Mouse (Mus musculus): ENCODE measurements around the gene Podxl2. TPM values are rescaled to one million over a fixed set of nuclear protein-coding genes. Genes with fewer than 3 reads are reported as not detected.

Podxl2 gene
- polyA plus RNA-seq, 1 experiment from 2014 or later = 1.6 TPM

DNA sequence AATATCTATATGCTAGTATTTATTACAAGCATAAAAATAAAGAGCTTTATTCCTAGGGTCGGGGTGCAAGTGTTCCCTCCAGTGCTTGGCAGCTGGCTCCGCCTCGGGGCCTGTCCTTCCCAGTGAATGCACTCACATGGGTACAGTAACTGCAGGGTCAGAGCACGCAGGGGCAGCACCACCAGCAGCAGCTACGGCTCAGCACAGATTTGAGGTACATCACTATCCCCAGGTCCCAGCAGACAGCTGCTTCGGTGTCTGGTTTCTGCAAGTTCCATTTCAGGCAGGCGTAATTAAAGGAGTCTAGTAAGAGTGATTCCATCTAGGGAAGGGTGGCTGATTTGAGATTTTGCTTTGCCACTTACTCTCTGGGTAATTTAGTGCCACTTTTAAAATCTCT lies 16.5 kb downstream of the Podxl2 start:
- no peaks in the 10 kb centered on the region for H3K36me3 ChIP-seq (ENCODE audit: control insufficient read depth, insufficient read depth)
- 69% methylated on average over 7 of the region's 7 CpGs for WGBS (ENCODE audit: insufficient replicate concordance)
- H3K27me3 ChIP-seq (ENCODE audit: control insufficient read depth, insufficient read depth, low read depth, low read length) = peaks cover 5% of the 10 kb centered on the region; the same call in 1 of the 2 replicates
- no peaks in the 10 kb centered on the region for H3K4me1 ChIP-seq (ENCODE audit: control insufficient read depth, low read depth, low read length)
- H3K27ac ChIP-seq (ENCODE audit: low read length) = no peak overlapping the region
- H3K9me3 ChIP-seq (replicated peaks; ENCODE audit: control insufficient read depth, low read length) = 0 out of 2 replicates have a peak, but pooled peaks cover 2% of the 10 kb centered on the region
- H3K4me2 ChIP-seq (ENCODE audit: low read depth, low read length) = no peak overlapping the region
- no peak overlapping the region for H3K9ac ChIP-seq (ENCODE audit: low read depth, low read length)
- ATAC-seq (ENCODE audit: low read depth) = no peak
- no peak overlapping the region for H3K4me3 ChIP-seq (ENCODE audit: low read depth, low read length)

DNA sequence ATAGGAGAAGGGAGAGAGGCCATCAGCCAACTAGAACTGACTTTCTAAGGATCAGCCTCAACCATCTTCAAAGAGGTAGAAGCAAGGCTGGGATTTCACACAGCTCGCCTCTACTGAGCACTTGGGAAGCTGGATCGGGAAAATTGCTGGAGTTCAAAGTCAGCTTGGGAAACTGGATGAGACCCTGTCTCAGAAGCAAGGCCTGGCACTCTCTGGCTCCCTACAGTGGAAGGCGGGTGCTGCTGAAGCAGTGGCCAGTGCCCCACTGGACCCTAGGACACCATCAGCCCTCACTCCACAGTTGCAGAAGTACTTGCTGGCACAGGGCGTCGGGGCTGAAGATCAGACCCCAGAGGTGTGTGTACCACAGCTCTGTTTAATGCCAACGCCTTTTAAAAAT lies 17.0 kb downstream of the Podxl2 start:
- no peak overlapping the region for H3K27ac ChIP-seq (ENCODE audit: low read length)

DNA sequence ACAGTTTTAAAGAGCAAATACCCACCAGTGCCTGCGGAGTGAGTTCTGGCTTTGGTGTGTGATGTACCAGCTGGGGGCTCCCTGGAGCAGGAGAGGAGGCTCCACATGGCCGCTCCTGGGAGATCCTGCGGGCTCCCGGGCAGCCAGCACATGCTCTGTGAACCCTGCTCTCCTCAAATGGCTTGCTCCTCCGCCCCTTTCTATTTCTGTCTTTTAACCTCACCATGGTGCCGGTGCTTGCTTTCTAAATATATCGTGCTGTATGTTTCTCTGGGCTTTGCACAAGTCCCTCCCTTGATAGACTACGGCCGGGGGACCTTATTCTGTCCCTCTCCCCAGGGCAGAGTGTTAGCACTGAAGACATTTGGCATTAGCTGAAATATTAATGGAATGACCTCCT lies 17.6 kb downstream of the Podxl2 start:
- ATAC-seq (ENCODE audit: low read depth) = peak; percentile 44
- 0 out of 2 replicates have a peak, but pooled peaks cover 2% of the 10 kb centered on the region for H3K9me3 ChIP-seq (replicated peaks; ENCODE audit: control insufficient read depth, low read length)
- peaks cover 5% of the 10 kb centered on the region; the same call in 1 of the 2 replicates for H3K27me3 ChIP-seq (ENCODE audit: control insufficient read depth, insufficient read depth, low read depth, low read length)
- H3K4me1 ChIP-seq (ENCODE audit: control insufficient read depth, low read depth, low read length) = no peaks in the 10 kb centered on the region
- H3K4me2 ChIP-seq (ENCODE audit: low read depth, low read length) = no peak overlapping the region
- no peak overlapping the region for H3K27ac ChIP-seq (ENCODE audit: low read length)
- no peaks in the 10 kb centered on the region for H3K36me3 ChIP-seq (ENCODE audit: control insufficient read depth, insufficient read depth)
- H3K9ac ChIP-seq (ENCODE audit: low read depth, low read length) = no peak overlapping the region
- H3K4me3 ChIP-seq (ENCODE audit: low read depth, low read length) = no peak overlapping the region
- 33% methylated on average over 9 of the region's 9 CpGs for WGBS (ENCODE audit: insufficient replicate concordance)

More for the DNA sequence above, 17.0 kb downstream of the Podxl2 start:
- Histone ChIP-seq H3K36me3 (ENCODE audit: control insufficient read depth, insufficient read depth) (no peaks in the 10 kb centered on the region), H3K4me1 (ENCODE audit: control insufficient read depth, low read depth, low read length) (no peaks in the 10 kb centered on the region), H3K9me3 (replicated peaks; ENCODE audit: control insufficient read depth, low read length) (0 out of 2 replicates have a peak, but pooled peaks cover 2% of the 10 kb centered on the region), H3K4me3 (ENCODE audit: low read depth, low read length) (no peak overlapping the region), H3K9ac (ENCODE audit: low read depth, low read length) (no peak overlapping the region), H3K27me3 (ENCODE audit: control insufficient read depth, insufficient read depth, low read depth, low read length) (peaks cover 5% of the 10 kb centered on the region; the same call in 1 of the 2 replicates), H3K4me2 (ENCODE audit: low read depth, low read length) (no peak overlapping the region)
- no peak for ATAC-seq (ENCODE audit: low read depth)
- 71% methylated on average over 6 of the region's 6 CpGs for WGBS (ENCODE audit: insufficient replicate concordance)

DNA sequence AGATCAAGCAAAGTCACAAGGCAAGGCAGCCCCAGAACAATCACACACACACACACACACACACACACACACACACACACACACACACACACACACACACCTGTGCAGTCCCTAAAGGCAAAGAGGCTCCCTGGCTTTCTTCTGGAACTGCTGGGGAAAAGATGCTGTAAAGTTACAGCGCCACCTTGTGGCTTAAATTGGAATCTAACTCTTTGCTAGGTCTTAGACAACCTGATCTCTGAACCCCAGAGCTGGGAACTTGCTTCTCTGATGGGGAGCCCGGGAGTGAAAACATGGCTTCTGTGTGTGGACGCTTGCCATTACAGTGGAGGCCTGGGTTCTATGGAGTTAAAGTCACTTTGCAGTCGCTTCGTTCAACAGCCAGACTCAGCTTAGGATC lies 19.2 kb downstream of the Podxl2 start:
- no peak overlapping the region for H3K4me3 ChIP-seq (ENCODE audit: low read depth, low read length)
- no peak overlapping the region for H3K4me2 ChIP-seq (ENCODE audit: low read depth, low read length)
- H3K9ac ChIP-seq (ENCODE audit: low read depth, low read length) = no peak overlapping the region
- H3K27me3 ChIP-seq (ENCODE audit: control insufficient read depth, insufficient read depth, low read depth, low read length) = peaks cover 5% of the 10 kb centered on the region; the same call in 1 of the 2 replicates
- H3K9me3 ChIP-seq (replicated peaks; ENCODE audit: control insufficient read depth, low read length) = no peaks in the 10 kb centered on the region
- no peaks in the 10 kb centered on the region for H3K4me1 ChIP-seq (ENCODE audit: control insufficient read depth, low read depth, low read length)
- no peaks in the 10 kb centered on the region for H3K36me3 ChIP-seq (ENCODE audit: control insufficient read depth, insufficient read depth)
- WGBS (ENCODE audit: insufficient replicate concordance) = 8% methylated on average over 5 of the region's 5 CpGs
- no peak overlapping the region for H3K27ac ChIP-seq (ENCODE audit: low read length)
- ATAC-seq (ENCODE audit: low read depth) = peak; percentile 45

DNA sequence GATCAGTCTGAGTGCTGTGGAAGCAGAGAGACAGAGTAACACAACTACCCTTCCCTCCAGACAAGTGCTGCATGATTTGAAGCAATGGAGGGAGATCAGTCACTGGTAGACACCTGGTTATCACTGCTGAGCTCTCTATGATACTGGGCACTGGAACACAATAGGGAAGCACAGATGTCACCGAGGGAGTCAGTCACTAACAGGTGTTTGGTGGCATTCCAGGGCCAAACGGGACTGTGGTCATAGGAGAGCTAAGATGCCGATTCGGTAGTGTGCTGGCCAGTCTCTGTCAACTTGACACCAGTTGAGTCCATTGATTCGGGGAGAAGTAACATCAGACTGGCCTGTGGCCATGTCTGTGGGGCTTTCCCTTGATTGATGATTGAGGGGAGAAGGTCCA lies 20.3 kb downstream of the Podxl2 start:
- WGBS (ENCODE audit: insufficient replicate concordance) = 60% methylated on average over 5 of the region's 5 CpGs

DNA sequence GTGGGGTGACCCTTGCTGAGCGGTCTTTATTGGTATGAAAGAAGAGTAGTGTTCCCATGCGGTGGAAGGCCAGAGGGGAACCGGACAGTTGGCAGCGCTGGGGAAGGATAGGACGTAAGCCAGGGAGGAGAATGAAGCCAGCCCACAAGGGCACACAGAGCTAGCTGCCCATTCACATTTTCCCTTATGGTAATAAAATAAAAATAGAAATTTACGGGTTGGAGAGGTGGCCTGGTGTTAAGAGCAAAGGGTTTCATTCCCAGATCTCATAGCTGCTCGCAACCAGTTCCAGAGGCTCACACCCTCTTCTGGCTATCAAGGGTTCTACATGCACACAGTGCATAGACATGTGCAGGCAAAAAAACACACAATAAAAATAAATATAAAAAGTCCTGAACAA lies 24.8 kb downstream of the Podxl2 start:
- Histone ChIP-seq H3K4me1 (ENCODE audit: control insufficient read depth, low read depth, low read length) (no peaks in the 10 kb centered on the region), H3K9ac (ENCODE audit: low read depth, low read length) (no peak overlapping the region), H3K27ac (ENCODE audit: low read length) (no peak overlapping the region), H3K4me3 (ENCODE audit: low read depth, low read length) (no peak overlapping the region), H3K9me3 (replicated peaks; ENCODE audit: control insufficient read depth, low read length) (no peaks in the 10 kb centered on the region), H3K4me2 (ENCODE audit: low read depth, low read length) (no peak overlapping the region), H3K36me3 (ENCODE audit: control insufficient read depth, insufficient read depth) (no peaks in the 10 kb centered on the region), H3K27me3 (ENCODE audit: control insufficient read depth, insufficient read depth, low read depth, low read length) (no peaks in the 10 kb centered on the region; the same call in 1 of the 2 replicates)
- no peak for ATAC-seq (ENCODE audit: low read depth)
- WGBS (ENCODE audit: insufficient replicate concordance) = 76% methylated on average over 7 of the region's 7 CpGs

More for the DNA sequence above, 20.3 kb downstream of the Podxl2 start:
- Histone ChIP-seq H3K4me2 (ENCODE audit: low read depth, low read length) (no peak overlapping the region), H3K27ac (ENCODE audit: low read length) (no peak overlapping the region), H3K4me3 (ENCODE audit: low read depth, low read length) (no peak overlapping the region), H3K9me3 (replicated peaks; ENCODE audit: control insufficient read depth, low read length) (no peaks in the 10 kb centered on the region), H3K36me3 (ENCODE audit: control insufficient read depth, insufficient read depth) (no peaks in the 10 kb centered on the region), H3K9ac (ENCODE audit: low read depth, low read length) (no peak overlapping the region), H3K27me3 (ENCODE audit: control insufficient read depth, insufficient read depth, low read depth, low read length) (peaks cover 4% of the 10 kb centered on the region; the same call in 1 of the 2 replicates), H3K4me1 (ENCODE audit: control insufficient read depth, low read depth, low read length) (no peaks in the 10 kb centered on the region)
- ATAC-seq (ENCODE audit: low read depth) = no peak

DNA sequence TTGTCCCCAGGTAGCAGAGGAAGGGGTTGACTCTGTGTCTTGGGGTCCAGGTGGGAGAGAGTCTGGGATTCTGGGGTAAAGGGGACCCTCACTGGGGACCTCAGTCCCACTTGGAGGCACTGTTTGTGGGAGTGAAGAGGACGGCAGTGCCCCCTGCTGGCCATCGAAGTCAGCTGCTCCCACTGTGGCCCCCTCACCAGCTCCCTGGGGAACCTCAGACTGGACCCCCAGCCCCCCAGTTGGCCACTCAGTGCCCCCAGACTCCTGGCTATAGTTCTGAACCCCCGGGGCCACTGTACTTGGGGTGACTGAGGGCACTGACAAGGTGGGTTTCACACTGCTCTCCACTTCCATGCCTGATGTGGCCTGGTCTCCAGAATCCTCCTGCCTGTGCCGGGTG lies 25.6 kb downstream of the Podxl2 start:
- Histone ChIP-seq H3K27me3 (ENCODE audit: control insufficient read depth, insufficient read depth, low read depth, low read length) (no peaks in the 10 kb centered on the region; the same call in 1 of the 2 replicates), H3K4me2 (ENCODE audit: low read depth, low read length) (no peak overlapping the region), H3K9me3 (replicated peaks; ENCODE audit: control insufficient read depth, low read length) (no peaks in the 10 kb centered on the region), H3K27ac (ENCODE audit: low read length) (no peak overlapping the region), H3K9ac (ENCODE audit: low read depth, low read length) (no peak overlapping the region), H3K4me3 (ENCODE audit: low read depth, low read length) (no peak overlapping the region), H3K36me3 (ENCODE audit: control insufficient read depth, insufficient read depth) (no peaks in the 10 kb centered on the region), H3K4me1 (ENCODE audit: control insufficient read depth, low read depth, low read length) (no peaks in the 10 kb centered on the region)
- no peak for ATAC-seq (ENCODE audit: low read depth)
- 35% methylated on average over 4 of the region's 4 CpGs for WGBS (ENCODE audit: insufficient replicate concordance)

DNA sequence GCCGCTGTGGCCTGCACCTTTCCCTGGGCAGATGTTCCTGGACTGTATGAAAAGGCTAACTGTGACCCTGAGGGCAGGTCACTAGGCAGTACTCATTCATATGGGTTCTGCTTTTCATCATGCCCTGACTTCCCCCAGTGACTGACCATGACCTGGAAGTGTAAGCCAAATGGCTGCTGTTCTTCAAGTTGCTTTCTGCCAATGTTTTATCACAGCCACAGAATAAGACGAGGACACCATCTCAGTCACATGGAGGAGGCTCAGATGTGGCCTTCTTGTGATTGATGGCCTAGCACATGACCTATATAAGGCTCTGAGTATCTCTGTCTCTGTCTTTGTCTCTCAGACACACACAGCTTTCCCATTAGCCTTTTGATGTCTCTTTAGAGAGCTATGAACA lies 27.3 kb downstream of the Podxl2 start:
- Histone ChIP-seq H3K27ac (ENCODE audit: low read length) (no peak overlapping the region), H3K4me1 (ENCODE audit: control insufficient read depth, low read depth, low read length) (peaks cover 8% of the 10 kb centered on the region), H3K9me3 (replicated peaks; ENCODE audit: control insufficient read depth, low read length) (no peaks in the 10 kb centered on the region), H3K4me3 (ENCODE audit: low read depth, low read length) (no peak overlapping the region), H3K36me3 (ENCODE audit: control insufficient read depth, insufficient read depth) (no peaks in the 10 kb centered on the region), H3K27me3 (ENCODE audit: control insufficient read depth, insufficient read depth, low read depth, low read length) (no peaks in the 10 kb centered on the region), H3K4me2 (ENCODE audit: low read depth, low read length) (no peak overlapping the region), H3K9ac (ENCODE audit: low read depth, low read length) (no peak overlapping the region)
- 63% methylated on average over 2 of the region's 2 CpGs for WGBS (ENCODE audit: insufficient replicate concordance)
- no peak for ATAC-seq (ENCODE audit: low read depth)

DNA sequence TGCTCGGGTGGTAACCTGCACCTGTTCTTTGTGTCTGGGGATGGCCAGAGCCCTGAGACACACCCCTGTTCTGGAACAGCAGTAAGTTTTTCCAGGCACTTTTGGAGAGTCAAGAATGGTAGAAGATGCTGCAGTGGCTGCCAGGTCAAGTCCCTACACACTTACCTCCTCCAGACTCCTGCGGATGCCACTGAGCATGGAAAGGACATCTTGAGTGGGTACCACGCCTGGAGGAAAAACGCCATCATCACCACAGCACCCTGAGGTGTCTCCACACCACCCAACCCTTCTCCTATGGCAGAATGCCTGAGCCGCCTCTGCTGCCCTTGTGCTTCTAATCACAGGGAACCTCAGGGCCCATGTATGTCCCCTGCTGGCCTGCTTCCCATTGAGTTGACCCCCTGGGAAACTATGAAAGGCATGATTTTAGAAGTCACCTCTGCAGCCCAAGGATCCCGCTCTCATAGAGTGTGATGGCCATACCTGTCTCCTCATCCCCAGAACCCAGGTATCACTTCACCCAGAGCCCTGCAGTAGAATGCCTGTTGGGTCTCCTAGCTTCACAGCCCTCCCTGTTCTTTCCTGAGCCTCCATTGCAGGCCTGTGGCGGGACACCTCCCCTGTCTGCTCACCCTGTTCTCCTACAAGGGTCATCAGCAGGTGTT lies 29.8 kb downstream of the Podxl2 start:
- Histone ChIP-seq H3K4me2 (ENCODE audit: low read depth, low read length) (no peak overlapping the region), H3K27ac (ENCODE audit: low read length) (no peak overlapping the region), H3K9me3 (replicated peaks; ENCODE audit: control insufficient read depth, low read length) (no peaks in the 10 kb centered on the region), H3K36me3 (ENCODE audit: control insufficient read depth, insufficient read depth) (no peaks in the 10 kb centered on the region), H3K27me3 (ENCODE audit: control insufficient read depth, insufficient read depth, low read depth, low read length) (no peaks in the 10 kb centered on the region), H3K4me1 (ENCODE audit: control insufficient read depth, low read depth, low read length) (peaks cover 19% of the 10 kb centered on the region), H3K9ac (ENCODE audit: low read depth, low read length) (no peak overlapping the region), H3K4me3 (ENCODE audit: low read depth, low read length) (no peak overlapping the region)
- WGBS (ENCODE audit: insufficient replicate concordance) = 76% methylated on average over 7 of the region's 7 CpGs
- ATAC-seq (ENCODE audit: low read depth) = no peak
